Mouse (Mus musculus): ENCODE measurements around the gene Rad54l. TPM values are rescaled to one million over a fixed set of nuclear protein-coding genes. Genes with fewer than 3 reads are reported as not detected.

Gene Rad54l
- polyA plus RNA-seq, 1 experiment: not detected

- no peak for TF ChIP-seq POLR2A (IDR thresholded peaks at IDR 0.05; ENCODE audit: insufficient read depth, low read depth, low read length)
- TF ChIP-seq CTCF (IDR thresholded peaks at IDR 0.05; ENCODE audit: insufficient read depth, low read depth, low read length): no peak
- Histone ChIP-seq H3K4me3 (ENCODE audit: insufficient read depth, low read depth, low read length) (peak overlapping the region; percentile 58), H3K27ac (ENCODE audit: insufficient read depth, low read depth, low read length) (no peak overlapping the region), H3K4me1 (ENCODE audit: control insufficient read depth, insufficient read depth, low read length) (peaks cover 19% of the 10 kb centered on the region)
- 6% methylated on average over 7 of the region's 7 CpGs for WGBS
These were observed 19.9 kb upstream of the Rad54l start for GRCm38 (mm10) chr4:116143317-116143811.

GRCm38 (mm10) chr4:116142269-116142668 is 18.8 kb upstream of the Rad54l start:
- H3K4me3 ChIP-seq (ENCODE audit: insufficient read depth, low read depth, low read length): no peak overlapping the region
- WGBS: 86% methylated on average over 7 of the region's 7 CpGs
- TF ChIP-seq CTCF (IDR thresholded peaks at IDR 0.05; ENCODE audit: insufficient read depth, low read depth, low read length) (no peak), POLR2A (IDR thresholded peaks at IDR 0.05; ENCODE audit: insufficient read depth, low read depth, low read length) (no peak)
- no peak overlapping the region for H3K27ac ChIP-seq (ENCODE audit: insufficient read depth, low read depth, low read length)
- peaks cover 23% of the 10 kb centered on the region for H3K4me1 ChIP-seq (ENCODE audit: control insufficient read depth, insufficient read depth, low read length)

- Histone ChIP-seq H3K27ac (ENCODE audit: insufficient read depth, low read depth, low read length) (peak overlapping the region; percentile 80; the same call in 1 of the 2 replicates), H3K4me3 (ENCODE audit: insufficient read depth, low read depth, low read length) (no peak overlapping the region), H3K4me1 (ENCODE audit: control insufficient read depth, insufficient read depth, low read length) (peaks cover 26% of the 10 kb centered on the region)
- TF ChIP-seq CTCF (IDR thresholded peaks at IDR 0.05; ENCODE audit: insufficient read depth, low read depth, low read length) (no peak), POLR2A (IDR thresholded peaks at IDR 0.05; ENCODE audit: insufficient read depth, low read depth, low read length) (no peak)
- WGBS: 85% methylated on average over 1 of the region's 1 CpGs
These were observed 18.2 kb upstream of the Rad54l start for GRCm38 (mm10) chr4:116141736-116142135.

GRCm38 (mm10) chr4:116140801-116141574 is 17.5 kb upstream of the Rad54l start:
- Histone ChIP-seq H3K4me3 (ENCODE audit: insufficient read depth, low read depth, low read length) (no peak overlapping the region), H3K4me1 (ENCODE audit: control insufficient read depth, insufficient read depth, low read length) (peaks cover 28% of the 10 kb centered on the region), H3K27ac (ENCODE audit: insufficient read depth, low read depth, low read length) (peak overlapping the region; percentile 80; the same call in 1 of the 2 replicates)
- TF ChIP-seq CTCF (IDR thresholded peaks at IDR 0.05; ENCODE audit: insufficient read depth, low read depth, low read length) (no peak), POLR2A (IDR thresholded peaks at IDR 0.05; ENCODE audit: insufficient read depth, low read depth, low read length) (no peak)
- 62% methylated on average over 7 of the region's 7 CpGs for WGBS

- Histone ChIP-seq H3K27ac (ENCODE audit: insufficient read depth, low read depth, low read length) (no peak overlapping the region), H3K4me1 (ENCODE audit: control insufficient read depth, insufficient read depth, low read length) (peaks cover 22% of the 10 kb centered on the region), H3K4me3 (ENCODE audit: insufficient read depth, low read depth, low read length) (no peak overlapping the region)
- WGBS: 58% methylated on average over 13 of the region's 13 CpGs
- TF ChIP-seq CTCF (IDR thresholded peaks at IDR 0.05; ENCODE audit: insufficient read depth, low read depth, low read length) (no peak), POLR2A (IDR thresholded peaks at IDR 0.05; ENCODE audit: insufficient read depth, low read depth, low read length) (no peak)
These were observed 14.0 kb upstream of the Rad54l start for GRCm38 (mm10) chr4:116137421-116137996.

GRCm38 (mm10) chr4:116134990-116135389 is 11.5 kb upstream of the Rad54l start:
- 20% methylated on average over 2 of the region's 2 CpGs for WGBS
- H3K4me3 ChIP-seq (ENCODE audit: insufficient read depth, low read depth, low read length): no peak overlapping the region
- peaks cover 11% of the 10 kb centered on the region for H3K4me1 ChIP-seq (ENCODE audit: control insufficient read depth, insufficient read depth, low read length)
- TF ChIP-seq CTCF (IDR thresholded peaks at IDR 0.05; ENCODE audit: insufficient read depth, low read depth, low read length): no peak
- no peak for TF ChIP-seq POLR2A (IDR thresholded peaks at IDR 0.05; ENCODE audit: insufficient read depth, low read depth, low read length)
- no peak overlapping the region for H3K27ac ChIP-seq (ENCODE audit: insufficient read depth, low read depth, low read length)

GRCm38 (mm10) chr4:116133126-116133525 is 9.6 kb upstream of the Rad54l start:
- peaks cover 8% of the 10 kb centered on the region for H3K4me1 ChIP-seq (ENCODE audit: control insufficient read depth, insufficient read depth, low read length)
- H3K4me3 ChIP-seq (ENCODE audit: insufficient read depth, low read depth, low read length): no peak overlapping the region
- no peak overlapping the region for H3K27ac ChIP-seq (ENCODE audit: insufficient read depth, low read depth, low read length)
- no peak for TF ChIP-seq POLR2A (IDR thresholded peaks at IDR 0.05; ENCODE audit: insufficient read depth, low read depth, low read length)
- no peak for TF ChIP-seq CTCF (IDR thresholded peaks at IDR 0.05; ENCODE audit: insufficient read depth, low read depth, low read length)
- 88% methylated on average over 4 of the region's 4 CpGs for WGBS

GRCm38 (mm10) chr4:116127956-116128355 is 4.5 kb upstream of the Rad54l start:
- H3K27ac ChIP-seq (ENCODE audit: insufficient read depth, low read depth, low read length): no peak overlapping the region
- no peak for TF ChIP-seq POLR2A (IDR thresholded peaks at IDR 0.05; ENCODE audit: insufficient read depth, low read depth, low read length)
- no peak for TF ChIP-seq CTCF (IDR thresholded peaks at IDR 0.05; ENCODE audit: insufficient read depth, low read depth, low read length)
- WGBS: 81% methylated on average over 6 of the region's 6 CpGs
- H3K4me3 ChIP-seq (ENCODE audit: insufficient read depth, low read depth, low read length): no peak overlapping the region
- no peaks in the 10 kb centered on the region for H3K4me1 ChIP-seq (ENCODE audit: control insufficient read depth, insufficient read depth, low read length)

GRCm38 (mm10) chr4:116125803-116126386 is 2.4 kb upstream of the Rad54l start:
- H3K4me3 ChIP-seq (ENCODE audit: insufficient read depth, low read depth, low read length): no peak overlapping the region
- 95% methylated on average over 4 of the region's 4 CpGs for WGBS
- H3K4me1 ChIP-seq (ENCODE audit: control insufficient read depth, insufficient read depth, low read length): no peaks in the 10 kb centered on the region
- H3K27ac ChIP-seq (ENCODE audit: insufficient read depth, low read depth, low read length): no peak overlapping the region
- TF ChIP-seq CTCF (IDR thresholded peaks at IDR 0.05; ENCODE audit: insufficient read depth, low read depth, low read length): no peak
- no peak for TF ChIP-seq POLR2A (IDR thresholded peaks at IDR 0.05; ENCODE audit: insufficient read depth, low read depth, low read length)

Data from olfactory bulb, adult 2 months (tissue).